Mouse (Mus musculus) olfactory bulb, adult 2 months (tissue): ENCODE measurements around the gene Hoxb6.

ENCODE experiments used
- CTCF ChIP-seq: fragments of 200-500 bp; IDR thresholded peaks from 2 replicates; pipeline ENCODE4 v1.5.1; 2012; ENCODE audit warnings: low read depth, mild to moderate bottlenecking, low read length, moderate library complexity; ENCODE audit not compliant: insufficient read depth
- POLR2A ChIP-seq: fragments of 200-500 bp; IDR thresholded peaks from 2 replicates; pipeline ENCODE4 v1.6.1; 2012; ENCODE audit warnings: mild to moderate bottlenecking, low read depth, low read length, moderate library complexity; ENCODE audit not compliant: insufficient read depth

DNA sequence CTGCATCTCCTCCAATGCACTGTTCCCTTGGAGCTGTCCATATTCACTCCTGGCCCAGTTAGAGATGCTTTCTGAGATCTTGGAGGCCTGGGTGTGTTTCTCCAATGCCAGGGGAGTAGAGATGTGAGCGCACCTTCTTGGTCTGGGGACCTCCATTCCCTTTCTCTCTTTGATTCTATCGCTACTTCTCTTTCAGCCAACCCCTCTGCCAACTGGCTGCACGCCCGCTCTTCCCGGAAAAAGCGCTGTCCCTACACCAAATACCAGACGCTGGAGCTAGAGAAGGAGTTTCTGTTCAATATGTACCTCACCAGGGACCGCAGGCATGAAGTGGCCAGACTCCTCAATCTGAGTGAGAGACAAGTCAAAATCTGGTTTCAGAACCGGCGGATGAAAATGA lies 17.8 kb upstream of the Hoxb6 start:
- TF ChIP-seq POLR2A (no peak), CTCF (no peak)
